Mouse (Mus musculus) ovary, postnatal 14 days (tissue): Measurements from ENCODE around the gene Lep.

Experiments
- DNase-seq: peaks from one replicate; pipeline ENCODE4 v3.0.0; 2022; ENCODE audit warnings: low spot score

The Lep gene

GRCm38 (mm10) chr6:29044029-29044428 lies 16.0 kb upstream of the Lep start:
- no peak for DNase-seq

- no peak for DNase-seq
Observed at GRCm38 (mm10) chr6:29049926-29050325, 10.1 kb upstream of the Lep start.

- no peak for DNase-seq
Observed at GRCm38 (mm10) chr6:29052188-29052587, 7.8 kb upstream of the Lep start.

- no peak for DNase-seq
Observed at GRCm38 (mm10) chr6:29053181-29053580, 6.8 kb upstream of the Lep start.

- DNase-seq = no peak
Observed at GRCm38 (mm10) chr6:29056377-29056776, 3.6 kb upstream of the Lep start.

DNA sequence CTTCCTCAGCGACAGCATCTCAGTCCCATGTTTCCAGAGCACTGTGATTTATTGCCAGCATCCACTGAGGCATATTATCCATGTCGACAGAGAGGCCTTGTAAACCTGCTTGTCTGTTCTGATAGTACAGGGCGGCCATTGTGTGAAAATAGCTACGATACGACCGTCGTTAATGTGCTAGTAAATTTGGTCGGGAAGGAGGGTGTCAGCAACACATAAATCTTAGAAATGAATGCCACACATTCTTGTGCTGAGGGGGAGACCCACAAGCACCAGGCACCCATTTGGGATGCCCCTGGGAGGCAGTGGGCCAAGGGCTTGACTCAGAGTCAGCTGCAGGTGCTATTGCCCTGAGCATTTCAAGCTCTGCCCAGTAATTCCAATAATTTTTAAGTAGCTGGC lies 6.4 kb downstream of the Lep start:
- DNase-seq = no peak

- no peak for DNase-seq
Observed at GRCm38 (mm10) chr6:29072258-29072657, 12.2 kb downstream of the Lep start.

GRCm38 (mm10) chr6:29073462-29074132 lies 13.6 kb downstream of the Lep start:
- DNase-seq = no peak

GRCm38 (mm10) chr6:29074133-29074469 lies 14.1 kb downstream of the Lep start:
- DNase-seq = no peak

GRCm38 (mm10) chr6:29079291-29079690 lies 19.3 kb downstream of the Lep start:
- no peak for DNase-seq

GRCm38 (mm10) chr6:29081826-29082363 lies 21.9 kb downstream of the Lep start:
- DNase-seq = no peak

DNA sequence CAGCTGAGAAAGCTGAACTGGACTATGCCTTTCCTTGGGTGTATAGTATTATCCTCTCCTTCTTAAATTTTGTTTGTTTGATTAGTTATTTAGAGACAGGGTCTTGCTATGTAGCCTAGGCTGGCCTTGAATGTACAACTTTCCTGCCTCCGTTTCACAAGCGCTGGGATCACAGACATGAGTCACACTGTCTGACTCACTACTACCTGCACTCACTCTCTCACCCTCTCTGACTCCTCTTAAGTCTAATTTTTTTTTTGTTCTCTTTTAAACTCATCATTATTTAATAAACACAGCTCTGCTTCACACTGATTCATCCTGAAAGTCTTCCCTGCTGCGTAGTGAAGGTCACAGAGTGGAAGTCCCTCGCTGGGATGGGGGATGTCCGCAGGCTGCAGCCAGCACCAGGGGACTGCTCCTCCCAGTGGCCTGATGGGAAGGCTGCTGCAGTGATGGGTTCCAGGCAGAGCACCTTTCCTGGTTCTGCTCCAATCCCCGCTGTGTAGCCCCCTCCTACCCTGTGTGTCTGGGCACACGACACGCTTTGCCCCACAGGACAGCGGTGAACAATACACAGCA lies 22.8 kb downstream of the Lep start:
- no peak for DNase-seq

DNA sequence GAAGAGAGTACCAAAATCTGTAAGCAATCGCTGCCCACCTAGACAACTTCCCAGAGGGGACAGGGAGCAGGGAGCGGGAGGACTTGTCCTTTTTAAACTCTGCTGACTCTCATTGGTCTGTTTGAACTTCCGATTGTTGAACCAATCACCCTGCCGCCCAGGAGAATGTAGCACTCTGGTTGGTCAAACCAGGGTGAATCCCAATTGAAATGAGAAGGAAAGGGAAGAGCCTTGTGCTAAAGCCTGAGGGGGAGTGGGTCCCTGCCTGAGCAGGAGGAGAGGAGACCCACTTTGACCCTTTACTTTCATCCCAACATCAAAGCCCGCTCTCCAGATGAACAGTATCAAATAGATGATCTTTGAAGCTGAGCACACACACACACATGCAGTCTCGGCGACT lies 24.4 kb downstream of the Lep start:
- no peak for DNase-seq

GRCm38 (mm10) chr6:29087921-29088709 lies 28.1 kb downstream of the Lep start:
- no peak for DNase-seq

DNA sequence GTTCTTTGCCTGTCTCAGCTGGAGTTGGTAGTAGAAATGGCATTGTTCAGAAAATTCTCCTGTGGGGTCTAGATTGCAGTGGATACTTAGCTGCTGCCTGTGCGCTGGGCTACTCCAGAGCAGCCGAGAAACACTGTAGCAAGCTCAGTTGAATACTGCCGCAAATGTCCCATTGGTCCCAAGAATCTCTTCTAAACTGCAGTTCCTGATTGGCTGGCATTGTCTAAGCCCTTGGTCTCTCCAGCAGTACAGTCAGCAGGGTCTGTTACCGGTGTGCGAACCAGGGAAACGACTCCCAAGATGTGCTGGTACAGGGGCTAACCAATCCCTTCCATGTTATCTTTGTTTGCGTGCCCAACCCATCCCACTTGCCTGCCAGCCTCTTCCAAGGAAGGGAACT lies 32.2 kb downstream of the Lep start:
- DNase-seq = no peak

GRCm38 (mm10) chr6:29092904-29093303 lies 32.9 kb downstream of the Lep start:
- DNase-seq = no peak

DNA sequence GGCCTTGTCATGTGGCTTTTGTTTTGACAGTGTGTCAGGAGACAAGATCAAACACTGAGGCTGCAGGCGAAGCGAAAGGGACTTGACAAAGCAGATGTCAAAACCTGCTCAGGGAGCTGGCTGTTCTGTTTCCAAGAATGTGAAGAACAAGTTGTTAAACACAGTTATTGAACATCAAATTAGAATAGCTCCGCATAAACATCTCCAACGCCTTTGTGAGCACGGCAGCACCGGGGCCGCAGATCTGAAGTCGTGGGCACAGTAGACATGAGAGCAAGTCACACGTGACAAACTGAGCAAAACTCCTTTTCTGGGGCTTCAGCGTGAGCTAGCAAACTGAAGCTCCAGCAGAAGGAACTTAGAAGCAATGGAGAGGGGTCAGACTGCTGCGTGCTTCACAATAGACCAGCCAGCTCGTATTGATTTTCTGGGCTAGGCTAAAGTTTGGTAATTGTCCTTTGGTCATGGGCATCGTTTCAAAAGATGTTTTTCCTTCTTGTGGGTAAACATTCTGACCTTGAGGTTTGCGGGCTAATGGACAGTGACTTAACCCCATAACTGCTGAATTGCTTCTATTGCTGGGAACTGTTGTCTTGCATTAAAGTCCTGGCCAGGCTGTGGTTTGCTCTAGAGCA lies 39.6 kb downstream of the Lep start:
- DNase-seq = no peak

DNA sequence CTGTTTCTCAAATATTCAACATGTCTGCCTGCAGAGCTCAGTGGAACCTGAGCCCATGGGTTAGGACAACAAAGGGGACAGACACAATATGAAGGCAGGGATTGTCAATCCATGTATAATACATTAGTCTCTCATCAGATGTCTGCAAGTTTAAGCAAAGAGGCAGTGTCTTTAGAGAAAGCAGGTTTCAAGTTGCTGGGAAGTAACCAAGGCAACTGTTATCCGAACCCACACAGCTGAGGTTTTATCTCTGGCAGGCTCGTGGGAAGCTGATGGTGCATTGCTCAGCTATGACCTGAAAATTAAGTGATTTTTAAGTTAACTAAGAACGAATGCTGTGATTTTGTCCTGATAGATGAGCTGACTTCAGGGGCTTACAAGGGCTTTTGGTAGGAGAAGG lies 40.4 kb downstream of the Lep start:
- DNase-seq = no peak

DNA sequence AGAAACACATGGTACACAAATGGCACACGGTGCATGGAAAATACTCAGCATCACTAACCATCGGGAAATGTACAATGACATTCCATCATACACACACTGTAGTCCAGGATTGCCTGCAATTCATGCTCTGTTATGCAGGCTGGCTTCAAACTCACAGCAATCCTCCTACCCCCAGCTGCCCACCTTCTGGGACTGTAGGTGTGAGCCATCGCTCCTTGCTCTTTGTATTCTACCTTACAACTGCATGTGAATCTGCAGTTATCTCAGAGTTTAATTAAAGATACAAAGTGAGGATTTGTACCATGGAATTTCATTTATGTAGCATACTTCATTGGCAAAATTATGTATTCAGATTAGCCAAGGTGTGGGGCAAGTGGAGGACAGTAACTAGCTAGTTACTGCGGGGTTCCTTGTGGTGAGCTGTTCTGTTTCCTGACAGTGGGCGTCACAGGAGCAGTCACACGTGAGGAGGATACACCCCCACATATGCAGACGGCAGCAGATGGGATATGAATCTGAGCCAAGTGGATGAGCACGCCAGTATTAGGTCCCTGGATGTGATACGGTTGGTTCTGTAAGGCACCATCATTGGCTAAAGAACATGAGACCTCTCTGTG lies 41.3 kb downstream of the Lep start:
- DNase-seq = no peak

DNA sequence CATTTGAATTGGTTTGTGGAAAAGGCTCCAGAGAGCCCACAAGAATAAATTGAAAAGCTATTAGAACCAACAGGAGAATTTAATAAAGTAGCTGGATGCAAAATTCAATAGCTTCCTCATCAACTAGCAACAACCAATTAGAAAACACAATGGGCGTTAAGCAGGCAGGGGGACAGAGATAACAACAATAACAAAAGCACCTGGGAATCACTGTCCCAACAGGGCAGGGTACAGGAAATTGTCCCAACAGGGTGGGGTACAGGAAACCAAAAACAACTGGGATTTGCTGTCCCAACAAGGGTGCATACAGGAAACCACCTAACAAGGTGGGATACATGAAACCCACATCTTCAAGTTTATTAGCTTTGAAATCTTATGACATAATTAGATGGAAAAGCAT lies 48.4 kb downstream of the Lep start:
- DNase-seq = no peak

DNA sequence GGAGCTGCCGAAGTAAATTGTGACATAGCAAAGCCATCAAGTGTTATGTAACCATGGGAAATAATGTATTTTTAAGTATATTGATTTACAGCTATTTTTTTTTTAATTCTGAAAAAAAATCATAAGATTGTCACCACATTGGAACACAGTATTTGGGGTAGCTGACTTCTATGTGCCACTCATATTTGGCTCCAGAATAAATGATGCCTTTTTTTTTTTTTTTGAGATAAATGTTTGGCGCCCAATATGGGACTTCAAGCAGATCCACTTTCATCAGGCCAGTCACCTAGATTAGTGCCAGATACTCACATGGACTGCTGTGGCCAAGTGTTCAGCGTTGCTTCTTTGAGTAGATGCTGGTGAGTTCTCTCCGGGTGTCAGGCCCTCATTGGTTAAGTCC lies 51.5 kb downstream of the Lep start:
- DNase-seq = no peak

GRCm38 (mm10) chr6:29115756-29116155 lies 55.7 kb downstream of the Lep start:
- no peak for DNase-seq
